ENCODE assay signal across 8 mouse cellular contexts in genomic region chr6:83506258-83507167, GRCm38 (mm10). TPM values are rescaled to one million over a fixed set of nuclear protein-coding genes. Genes with fewer than 3 reads are reported as not detected.
DNase-seq lines count a peak whose midpoint lies in the region; ATAC-seq and TF ChIP-seq lines count a peak whose summit lies in the region.

TSS of gene Dguok (minus strand) at chr6:83506969.

- WGBS in hindbrain, embryonic 13.5 days = under 1% methylated on average over 54 of the region's 54 CpGs

- H3K9ac ChIP-seq in hindbrain, embryonic 13.5 days = peak within 1 kb of the TSS; percentile 86

- peak within 1 kb of the TSS; percentile 70 for H3K4me3 ChIP-seq in hindbrain, embryonic 13.5 days

- CTCF ChIA-PET in Patski (lab: Charles Lee) = interaction anchor here (1.0 kb wide), 1 partner anchor 190 kb away, joined by 3 read pairs; no protein-coding TSS in a partner anchor

- peak within 1 kb of the TSS; percentile 76 for H3K4me2 ChIP-seq in hindbrain, embryonic 13.5 days

- H3K27me3 ChIP-seq in Patski = no peaks in the 10 kb centered on the region
- H3K27me3 ChIP-seq in hindbrain, embryonic 13.5 days = no peaks in the 10 kb centered on the region

- H3K9me3 ChIP-seq in hindbrain, embryonic 13.5 days = no peaks in the 10 kb centered on the region

- POLR2A ChIA-PET in Patski (lab: Charles Lee) = interaction anchor here (1.3 kb wide), 1 partner anchor 67 kb away, joined by 3 read pairs; no protein-coding TSS in a partner anchor

- peak within 1 kb of the TSS; percentile 97 for H3K27ac ChIP-seq in hindbrain, embryonic 13.5 days

- ATAC-seq in Patski = peak; percentile 89
- peak; percentile 100 for ATAC-seq in hindbrain, embryonic 13.5 days (ENCODE audit: low FRiP score)

- peaks cover 13% of the 10 kb centered on the region for H3K36me3 ChIP-seq in hindbrain, embryonic 13.5 days

- in situ Hi-C loops in Patski (cut with MboI; ENCODE audit: low pct_unique_long_range_greater_than_20kb) = no loop called here

- peak; percentile 88 for DNase-seq in Patski (ENCODE audit: low read depth, low spot score)
- peak; percentile 96 to 98 for DNase-seq in cerebellum, postnatal 14 days
- peak; percentile 96 to 98 for DNase-seq in frontal cortex, postnatal 14 days (ENCODE audit: low spot score in 2 of 2)
- peak; percentile 91 for DNase-seq in layer of hippocampus, postnatal 25 days (ENCODE audit: extremely low spot score in 1 of 2, low spot score in 1 of 2)
- DNase-seq in lung, postnatal 25 days (ENCODE audit: low spot score) = peak; percentile 99
- DNase-seq in retina, embryonic 14.5 days (ENCODE audit: low spot score) = peak; percentile 97
- peak; percentile 96 for DNase-seq in thymus, postnatal 4 days

- H3K4me1 ChIP-seq in hindbrain, embryonic 13.5 days (replicated peaks) = peaks cover 26% of the 10 kb centered on the region

- TF ChIP-seq CTCF in Patski (IDR thresholded peaks at IDR 0.05) = no peak

RNA-seq across cellular contexts. Expression of gene Dguok, which starts in this region (rescaled TPM):
- 42.2 TPM for polyA plus RNA-seq in Patski (2021)
- 69.1 and 69.7 TPM in 2 replicates for polyA plus RNA-seq in hindbrain, embryonic 13.5 days (2015; fragmentation: Nextera tagmentation; extraction: Ambion mirVana)
- total RNA-seq in layer of hippocampus, postnatal 25 days (2021) = 10 to 100 TPM; 29.2 to 32.0 TPM

Comparison
In these comparisons a context has a peak if more than half of its experiments do, and no peak if none do; other contexts are left out.
1. Peak in every context shown above with its lines: DNase-seq, ATAC-seq, H3K4me3 ChIP-seq and H3K27ac ChIP-seq.